Mouse (Mus musculus): Measurements from ENCODE around the gene Aif1. TPM values are rescaled to one million over a fixed set of nuclear protein-coding genes. Genes with fewer than 3 reads are reported as not detected.

Gene Aif1
- total RNA-seq, 2 experiments from 2014 or later: 6.1 to 11.2 TPM

GRCm38 (mm10) chr17:35168541-35169207, 7.2 kb downstream of the Aif1 start:
- no peak for DNase-seq (ENCODE audit: low spot score in 2 of 2)

DNA sequence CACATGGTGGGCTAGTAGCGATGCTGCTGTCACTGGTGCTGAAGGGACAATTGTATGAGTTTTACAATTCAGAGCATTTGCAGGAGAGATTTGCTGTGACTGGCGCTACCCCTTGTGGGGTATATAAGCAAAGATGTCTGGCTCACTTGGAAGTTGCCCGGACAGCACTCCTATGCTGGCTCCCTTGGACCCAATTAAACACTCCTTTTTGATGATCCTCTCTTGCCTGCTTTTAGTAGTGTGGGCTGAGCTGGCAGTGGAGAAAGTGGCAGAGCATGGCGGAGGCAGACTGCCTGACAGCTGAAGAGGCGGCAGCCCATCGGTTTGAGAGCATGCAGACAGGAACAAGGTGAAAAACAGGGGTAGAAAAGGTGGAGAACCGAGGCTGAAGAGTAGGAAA, 8.1 kb downstream of the Aif1 start:
- no peak for DNase-seq (ENCODE audit: low spot score in 2 of 2)

DNA sequence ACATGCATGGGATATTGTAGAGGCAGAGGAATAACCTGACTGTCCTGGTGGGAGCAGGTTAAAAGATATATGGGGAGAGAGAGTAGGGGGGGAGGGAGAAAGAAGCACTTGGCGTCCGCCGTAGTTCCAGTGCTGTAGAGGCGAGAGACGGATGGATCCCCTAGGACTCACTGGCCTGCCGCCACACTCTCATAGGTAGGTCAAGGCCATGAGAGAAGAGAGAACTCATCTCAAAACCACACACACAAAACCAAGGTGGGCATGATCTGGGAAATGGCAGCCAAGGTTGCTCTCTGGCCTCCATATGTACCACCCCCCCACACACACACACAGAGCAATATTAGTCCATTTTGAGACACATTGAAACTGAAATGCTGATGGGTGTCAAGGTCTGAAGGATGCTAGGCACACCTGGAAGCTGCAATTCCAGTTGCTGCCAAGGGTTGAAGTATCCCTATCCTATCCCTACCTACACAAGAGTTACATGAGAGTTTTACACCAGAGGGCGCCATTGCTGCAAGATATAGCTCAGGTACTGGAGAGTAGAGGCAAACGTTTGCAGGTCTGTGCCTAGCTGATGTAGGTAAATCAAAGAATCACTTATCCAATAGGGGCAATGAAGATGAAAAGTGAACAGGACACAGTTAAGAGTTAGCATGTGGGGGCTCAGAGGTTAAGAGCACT, 9.4 kb downstream of the Aif1 start:
- DNase-seq (ENCODE audit: low spot score in 2 of 2): peak in 1 of 2 experiments; percentile 50

DNA sequence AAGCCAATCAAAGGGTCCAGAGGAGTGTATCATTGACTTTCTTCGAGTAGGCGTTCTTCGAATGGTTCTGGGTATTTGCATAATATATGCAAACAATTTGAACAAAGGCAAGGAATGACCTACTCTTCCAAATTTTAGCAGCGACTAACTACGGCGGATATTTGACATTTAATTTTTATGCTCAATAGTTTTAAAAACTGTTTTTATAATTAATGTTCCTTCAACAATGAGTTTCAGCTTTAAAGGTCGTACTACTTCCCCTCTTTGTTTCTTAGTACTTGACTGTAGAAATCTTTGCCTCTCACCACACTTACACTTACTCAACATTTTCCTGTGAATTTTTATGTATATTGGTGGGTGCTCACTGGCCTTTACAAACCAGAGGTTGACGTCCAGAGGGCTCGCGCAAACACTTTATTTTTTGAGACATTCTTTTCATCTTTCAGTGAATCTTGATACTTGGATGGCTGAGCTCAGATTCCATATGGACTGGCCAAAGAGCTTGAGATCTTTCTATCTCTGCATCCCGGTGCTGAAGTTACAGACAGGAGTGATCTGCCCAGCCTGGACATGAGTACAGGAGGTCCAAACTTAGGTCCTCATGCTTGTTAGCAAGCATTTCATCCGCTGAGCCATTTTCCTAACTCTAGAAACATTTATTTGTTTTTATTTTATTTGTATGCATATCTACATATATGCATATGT, 10.3 kb downstream of the Aif1 start:
- no peak for DNase-seq (ENCODE audit: low spot score in 2 of 2)

DNA sequence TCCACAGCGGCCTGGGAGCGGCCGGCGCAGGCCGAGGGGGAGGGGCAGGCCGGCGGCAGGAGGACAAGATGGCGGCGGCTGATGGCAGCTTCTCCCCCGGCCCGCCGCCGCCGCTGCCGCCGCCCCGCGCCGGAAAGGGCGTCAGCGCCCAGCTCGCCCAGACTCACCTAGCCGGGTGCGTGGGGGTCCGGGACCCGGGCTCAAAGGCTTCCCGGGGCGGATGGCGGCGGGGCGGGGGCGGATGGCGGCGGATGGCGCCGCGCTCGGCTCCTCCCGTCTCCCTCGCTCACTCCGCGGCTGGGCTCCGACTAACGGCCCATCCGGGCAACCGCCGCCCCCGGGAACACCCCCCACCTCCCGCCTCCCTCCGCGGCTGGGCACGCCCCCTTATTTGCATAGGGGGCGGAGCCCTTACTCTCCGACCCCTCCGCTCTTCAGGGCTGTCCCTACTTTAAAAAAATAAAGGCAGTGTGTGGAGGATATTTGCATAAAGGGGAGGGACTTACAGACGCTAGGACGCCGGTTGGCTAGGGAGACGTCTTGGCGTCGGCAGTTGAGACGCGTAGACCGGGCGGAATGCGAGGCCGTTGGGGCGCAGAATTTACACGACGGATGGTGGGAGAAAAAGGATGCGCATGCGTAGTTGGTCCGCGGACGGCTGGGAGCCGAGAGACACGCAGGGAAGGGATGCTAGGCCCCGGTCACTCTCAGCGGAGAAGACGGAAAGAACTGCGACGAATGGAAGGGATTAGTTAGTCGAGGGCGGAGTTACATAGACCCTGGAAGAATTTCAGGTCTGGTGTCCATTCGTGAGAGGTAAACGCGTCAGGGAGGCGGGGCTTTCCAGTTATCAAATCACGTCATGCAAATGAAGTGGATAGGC, 11.1 kb downstream of the Aif1 start, which contains the start of gene Prrc2a:
Gene Prrc2a (minus strand): TSS at position 330 of the 883 bp plus-strand sequence.
- peak; percentile 94 to 95 for DNase-seq (ENCODE audit: low spot score in 2 of 2)

DNA sequence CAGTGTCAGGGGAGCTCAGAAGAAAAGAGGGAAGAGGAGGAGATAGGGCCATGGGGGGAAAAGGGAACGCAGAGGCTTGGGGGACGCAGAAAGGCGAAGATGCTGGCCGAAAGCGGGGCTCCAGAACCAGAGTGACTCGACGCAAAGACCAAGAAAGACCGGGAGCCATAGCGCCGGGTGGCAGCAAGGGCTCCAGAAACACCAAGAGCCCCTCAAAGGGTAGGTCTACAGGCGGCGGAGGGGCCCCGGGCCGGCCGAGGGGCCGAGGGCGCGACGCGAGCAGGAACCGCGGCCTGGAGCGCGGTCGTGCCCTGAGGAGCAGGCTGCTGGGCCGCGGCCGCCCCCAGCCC, 11.7 kb downstream of the Aif1 start:
- DNase-seq (ENCODE audit: low spot score in 2 of 2): peak in 1 of 2 experiments; percentile 49

- no peak for DNase-seq (ENCODE audit: low spot score in 2 of 2)
These were observed 12.4 kb downstream of the Aif1 start for GRCm38 (mm10) chr17:35163326-35164081.

GRCm38 (mm10) chr17:35162730-35163129, 13.1 kb downstream of the Aif1 start:
- peak in 1 of 2 experiments; percentile 42 for DNase-seq (ENCODE audit: low spot score in 2 of 2)

GRCm38 (mm10) chr17:35162121-35162520, 13.7 kb downstream of the Aif1 start:
- no peak for DNase-seq (ENCODE audit: low spot score in 2 of 2)

DNA sequence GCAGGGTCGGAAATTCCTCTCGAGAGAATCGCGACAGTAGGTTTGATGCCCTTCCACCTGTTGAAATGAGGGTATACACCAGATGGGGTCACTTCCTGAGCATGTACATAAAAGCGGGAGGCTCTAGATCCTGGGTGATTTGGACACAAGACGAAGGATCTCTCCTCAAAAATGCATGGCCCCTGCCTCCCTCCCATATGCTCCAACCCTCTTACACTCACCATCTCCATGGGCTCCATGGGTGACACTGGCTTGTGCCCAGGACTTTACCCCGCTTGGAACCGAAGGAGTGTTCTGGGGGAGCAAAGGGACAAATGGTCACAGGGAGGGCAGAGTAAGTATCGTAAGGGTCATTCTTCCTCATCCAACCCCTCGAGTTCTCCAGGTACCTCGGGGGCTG, 14.4 kb downstream of the Aif1 start:
- DNase-seq (ENCODE audit: low spot score in 2 of 2): no peak

GRCm38 (mm10) chr17:35159638-35160037, 16.2 kb downstream of the Aif1 start:
- no peak for DNase-seq (ENCODE audit: low spot score in 2 of 2)

GRCm38 (mm10) chr17:35158850-35159593, 16.8 kb downstream of the Aif1 start:
- no peak for DNase-seq (ENCODE audit: low spot score in 2 of 2)

GRCm38 (mm10) chr17:35157661-35158175, 18.1 kb downstream of the Aif1 start:
- no peak for DNase-seq (ENCODE audit: low spot score in 2 of 2)

DNA sequence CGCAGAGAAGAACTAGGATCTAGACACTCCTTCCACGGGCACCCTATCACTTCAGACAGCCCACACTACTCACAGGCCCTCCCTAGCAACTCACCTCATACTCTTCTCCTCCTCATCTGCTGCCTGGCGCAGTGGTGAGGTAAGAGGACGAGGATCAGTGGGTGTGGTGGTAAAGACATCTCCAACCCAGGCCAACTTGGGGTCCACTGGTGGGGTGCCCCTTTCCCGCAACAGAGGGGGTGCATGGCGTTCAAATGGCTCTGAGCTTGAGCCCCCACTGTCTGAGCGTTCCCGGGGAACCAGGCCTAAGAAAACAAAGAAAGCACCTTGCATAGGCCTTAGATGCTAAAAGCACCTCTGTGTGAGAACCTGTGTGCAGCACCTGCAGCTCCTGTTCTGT, 18.6 kb downstream of the Aif1 start:
- no peak for DNase-seq (ENCODE audit: low spot score in 2 of 2)

- DNase-seq (ENCODE audit: low spot score in 2 of 2): no peak
These were observed 19.2 kb downstream of the Aif1 start for GRCm38 (mm10) chr17:35156461-35157200.

DNA sequence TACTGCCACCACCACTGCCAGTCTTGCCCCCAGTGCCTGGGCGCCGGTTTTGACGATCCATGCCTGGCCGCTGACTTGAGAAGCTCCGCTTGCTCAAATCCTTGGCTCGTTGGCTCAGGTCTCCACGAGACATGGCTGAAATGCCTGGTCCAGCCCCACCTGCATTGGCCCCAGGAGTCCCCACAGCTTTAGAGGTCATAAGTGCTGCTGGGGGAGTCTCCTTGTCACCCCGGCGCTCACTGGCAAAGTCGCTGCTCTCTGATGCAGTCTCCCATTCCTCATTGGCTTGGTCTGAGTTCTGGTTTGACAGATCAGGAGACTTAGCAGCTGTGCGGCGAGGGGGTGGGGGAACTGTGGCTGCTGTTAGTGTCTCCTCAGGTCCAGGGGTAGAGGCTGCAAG, 20.4 kb downstream of the Aif1 start:
- DNase-seq (ENCODE audit: low spot score in 2 of 2): no peak

- DNase-seq (ENCODE audit: low spot score in 2 of 2): no peak
These were observed 21.3 kb downstream of the Aif1 start for GRCm38 (mm10) chr17:35154616-35155015.

GRCm38 (mm10) chr17:35153931-35154330, 21.9 kb downstream of the Aif1 start:
- DNase-seq (ENCODE audit: low spot score in 2 of 2): no peak

GRCm38 (mm10) chr17:35153077-35153476, 22.8 kb downstream of the Aif1 start:
- DNase-seq (ENCODE audit: low spot score in 2 of 2): no peak
